Mouse (Mus musculus) embryonic stem cell, embryonic (primary cell): Measurements from ENCODE around the gene Rbm4.

Experiments
- CTCF ChIA-PET, 4 experiments: fragments of 300-600 bp in 2 of 4; fragments of 350-600 bp in 2 of 4; sonication (Branson Sonifier 250); formaldehyde crosslinking; loops; one replicate each; lab custom pipeline; 2022; ENCODE audit warnings: inconsistent platforms in 2 of 4; lab: Charles Lee
- POLR2A ChIA-PET, 4 experiments: fragments of 300-600 bp in 2 of 4; fragments of 350-600 bp in 2 of 4; sonication (Branson Sonifier 250); formaldehyde crosslinking; loops; one replicate each; lab custom pipeline; 2022; ENCODE audit warnings: antibody characterized with exemption in 4 of 4, inconsistent platforms in 1 of 4; lab: Charles Lee

Rbm4 gene

GRCm38 (mm10) chr19:4762876-4763275 lies 30.8 kb downstream of the Rbm4 start:
- ChIA-PET CTCF (interaction anchor here in 2 of 4 experiments (0.6 to 3.0 kb wide), 6 partner anchors 49 to 310 kb away, joined by 3 to 11 read pairs (median 4); partner anchors contain the start of genes Bbs1 (in 1 of the 2), Gm21992 (in 1 of the 2) and Rbm14 (in 1 of the 2)), POLR2A (interaction anchor here in 3 of 4 experiments (0.5 to 8.3 kb wide), 23 partner anchors 9 to 200 kb away, joined by 3 to 64 read pairs (median 5); partner anchors contain the start of genes Gm21992 (in 2 of the 3), Rbm14 (in 2 of the 3), Rbm4 (in 2 of the 3) and Rce1 (in 1 of the 3))

- CTCF ChIA-PET = interaction anchor here in 3 of 4 experiments (0.6 to 3.0 kb wide), 3 partner anchors 52 to 159 kb away, joined by 4 to 13 read pairs (median 11); partner anchors contain the start of genes Gm21992 (in 1 of the 3) and Rbm14 (in 1 of the 3)
- POLR2A ChIA-PET = interaction anchor here in 3 of 4 experiments (0.6 to 8.3 kb wide), 15 partner anchors 11 to 137 kb away, joined by 3 to 64 read pairs (median 4); partner anchors contain the start of genes Gm21992 (in 1 of the 3), Rbm14 (in 1 of the 3), Rbm4 (in 1 of the 3) and Rce1 (in 1 of the 3)
Measured at GRCm38 (mm10) chr19:4760544-4760943, 33.2 kb downstream of the Rbm4 start.

- CTCF ChIA-PET = interaction anchor here in 2 of 4 experiments (0.5 to 2.3 kb wide), 11 partner anchors 14 to 259 kb away, joined by 3 to 13 read pairs (median 4); partner anchors contain the start of genes Actn3 (in 1 of the 2), Gm21992 (in 1 of the 2), Rbm14 (in 1 of the 2) and Rbm4 (in 1 of the 2)
- POLR2A ChIA-PET = interaction anchor here in 3 of 4 experiments (0.6 to 8.3 kb wide), 47 partner anchors 8 to 316 kb away, joined by 3 to 64 read pairs (median 5); partner anchors contain the start of genes Gm21992 (in 3 of the 3), Rbm14 (in 3 of the 3), Ccdc87 (in 2 of the 3) and Ccs (in 2 of the 3)
Measured at GRCm38 (mm10) chr19:4756921-4757320, 36.8 kb downstream of the Rbm4 start.

GRCm38 (mm10) chr19:4756193-4756911 lies 37.3 kb downstream of the Rbm4 start, which contains the start of gene Rbm4b:
TSS of gene Rbm4b (plus strand) at chr19:4756497.
- ChIA-PET POLR2A (interaction anchor here (0.6 to 8.3 kb wide), 63 partner anchors 9 to 1126 kb away, joined by 3 to 64 read pairs (median 5); partner anchors contain the start of genes Gm21992 (in 3 of the 4), Rbm14 (in 3 of the 4), Bbs1 (in 2 of the 4) and Ccdc87 (in 2 of the 4)), CTCF (interaction anchor here (0.5 to 2.3 kb wide), 36 partner anchors 13 to 300 kb away, joined by 3 to 17 read pairs (median 4); partner anchors contain the start of genes AC124502.3 (in 1 of the 4), Actn3 (in 1 of the 4), B4gat1 (in 1 of the 4) and Gm21992 (in 1 of the 4))

GRCm38 (mm10) chr19:4755565-4756192 lies 38.0 kb downstream of the Rbm4 start:
- POLR2A ChIA-PET = interaction anchor here (0.7 to 8.3 kb wide), 55 partner anchors 9 to 315 kb away, joined by 3 to 64 read pairs (median 5); partner anchors contain the start of genes Gm21992 (in 3 of the 4), Rbm14 (in 3 of the 4), Bbs1 (in 2 of the 4) and Mrpl11 (in 2 of the 4)
- CTCF ChIA-PET = interaction anchor here (0.5 to 2.3 kb wide), 34 partner anchors 12 to 300 kb away, joined by 3 to 17 read pairs (median 4); partner anchors contain the start of genes AC124502.3 (in 1 of the 4), Actn3 (in 1 of the 4), B4gat1 (in 1 of the 4) and Gm21992 (in 1 of the 4)

GRCm38 (mm10) chr19:4749975-4750374 lies 43.7 kb downstream of the Rbm4 start:
- CTCF ChIA-PET = interaction anchor here in 1 of 4 experiments (0.8 kb wide), 1 partner anchor 103 kb away, joined by 3 read pairs; no protein-coding TSS in a partner anchor

GRCm38 (mm10) chr19:4748493-4748892 lies 45.2 kb downstream of the Rbm4 start:
- ChIA-PET CTCF (interaction anchor here in 1 of 4 experiments (0.6 to 1.1 kb wide), 3 partner anchors 64 to 360 kb away, joined by 3 read pairs; no protein-coding TSS in a partner anchor), POLR2A (interaction anchor here (0.6 to 6.2 kb wide), 9 partner anchors 9 to 224 kb away, joined by 3 to 26 read pairs (median 3); no protein-coding TSS in a partner anchor)

More at GRCm38 (mm10) chr19:4749975-4750374, 43.7 kb downstream of the Rbm4 start:
- POLR2A ChIA-PET = interaction anchor here in 2 of 4 experiments (1.0 to 6.2 kb wide), 3 partner anchors 11 to 160 kb away, joined by 3 to 26 read pairs (median 4); no protein-coding TSS in a partner anchor

- ChIA-PET POLR2A (interaction anchor here (0.6 to 6.2 kb wide), 10 partner anchors 9 to 123 kb away, joined by 3 to 26 read pairs (median 4); partner anchors contain the start of gene Gm960 (in 1 of the 4)), CTCF (interaction anchor here in 1 of 4 experiments (0.9 to 1.1 kb wide), 2 partner anchors 65 to 361 kb away, joined by 3 read pairs; no protein-coding TSS in a partner anchor)
Measured at GRCm38 (mm10) chr19:4747631-4748312, 45.9 kb downstream of the Rbm4 start.

GRCm38 (mm10) chr19:4746611-4747010 lies 47.1 kb downstream of the Rbm4 start:
- POLR2A ChIA-PET = interaction anchor here in 1 of 4 experiments (1.1 kb wide), 3 partner anchors 9 to 215 kb away, joined by 4 to 5 read pairs (median 4); partner anchors contain the start of genes Gm960, Mrpl11 and Rbm4b
- CTCF ChIA-PET = interaction anchor here in 1 of 4 experiments (0.5 to 0.6 kb wide), 2 partner anchors 199 to 811 kb away, joined by 3 read pairs; no protein-coding TSS in a partner anchor

GRCm38 (mm10) chr19:4745681-4746080 lies 48.0 kb downstream of the Rbm4 start:
- POLR2A ChIA-PET = interaction anchor here in 3 of 4 experiments (0.8 to 2.3 kb wide), 4 partner anchors 12 to 108 kb away, joined by 3 to 8 read pairs (median 4); partner anchors contain the start of genes Gm21992 (in 1 of the 3) and Rbm14 (in 1 of the 3)
- CTCF ChIA-PET = interaction anchor here in 1 of 4 experiments (1.3 kb wide), 1 partner anchor 103 kb away, joined by 4 read pairs; no protein-coding TSS in a partner anchor

GRCm38 (mm10) chr19:4745057-4745456 lies 48.6 kb downstream of the Rbm4 start:
- ChIA-PET POLR2A (interaction anchor here in 3 of 4 experiments (0.6 to 2.3 kb wide), 6 partner anchors 11 to 109 kb away, joined by 3 to 8 read pairs (median 4); partner anchors contain the start of genes Gm21992 (in 1 of the 3) and Rbm14 (in 1 of the 3)), CTCF (interaction anchor here in 1 of 4 experiments (1.3 kb wide), 1 partner anchor 103 kb away, joined by 4 read pairs; no protein-coding TSS in a partner anchor)

GRCm38 (mm10) chr19:4744026-4744425 lies 49.7 kb downstream of the Rbm4 start:
- CTCF ChIA-PET = interaction anchor here (0.6 to 2.9 kb wide), 33 partner anchors 11 to 288 kb away, joined by 3 to 19 read pairs (median 4); partner anchors contain the start of genes 2010003K11Rik (in 2 of the 4), Ccdc87 (in 1 of the 4), Ccs (in 1 of the 4) and Gm21992 (in 1 of the 4)
- POLR2A ChIA-PET = interaction anchor here in 3 of 4 experiments (0.6 to 2.3 kb wide), 12 partner anchors 11 to 485 kb away, joined by 3 to 8 read pairs (median 3); partner anchors contain the start of genes Gm21992 (in 1 of the 3), Mrpl11 (in 1 of the 3), Pcx (in 1 of the 3) and Rbm14 (in 1 of the 3)

GRCm38 (mm10) chr19:4743524-4743923 lies 50.2 kb downstream of the Rbm4 start:
- CTCF ChIA-PET = interaction anchor here (0.5 to 2.9 kb wide), 53 partner anchors 10 to 1431 kb away, joined by 3 to 19 read pairs (median 4); partner anchors contain the start of genes 2010003K11Rik (in 2 of the 4), Ccdc87 (in 1 of the 4), Ccs (in 1 of the 4) and Gm21992 (in 1 of the 4)
- POLR2A ChIA-PET = interaction anchor here (0.6 to 1.9 kb wide), 17 partner anchors 11 to 246 kb away, joined by 3 to 8 read pairs (median 3); partner anchors contain the start of genes Mrpl11 (in 1 of the 4) and Pcx (in 1 of the 4)

- CTCF ChIA-PET = interaction anchor here in 3 of 4 experiments (0.8 to 2.9 kb wide), 7 partner anchors 12 to 286 kb away, joined by 3 to 19 read pairs (median 3); no protein-coding TSS in a partner anchor
- POLR2A ChIA-PET = interaction anchor here in 2 of 4 experiments (0.8 to 1.9 kb wide), 10 partner anchors 9 to 117 kb away, joined by 3 to 6 read pairs (median 4); partner anchors contain the start of gene Rce1 (in 1 of the 2)
Measured at GRCm38 (mm10) chr19:4742229-4742628, 51.5 kb downstream of the Rbm4 start.

GRCm38 (mm10) chr19:4741482-4741881 lies 52.2 kb downstream of the Rbm4 start:
- ChIA-PET POLR2A (interaction anchor here in 2 of 4 experiments (0.8 to 1.6 kb wide), 9 partner anchors 9 to 116 kb away, joined by 3 to 6 read pairs (median 4); partner anchors contain the start of gene Rce1 (in 1 of the 2)), CTCF (interaction anchor here in 3 of 4 experiments (0.6 to 2.9 kb wide), 7 partner anchors 14 to 285 kb away, joined by 3 to 19 read pairs (median 3); no protein-coding TSS in a partner anchor)
